Mouse (Mus musculus) gastrocnemius, adult 8-10 months (tissue): ENCODE results near the gene Itga6. TPM values are rescaled to one million over a fixed set of nuclear protein-coding genes. Genes with fewer than 3 reads are reported as not detected.
"Not testable (repeated sequence)": the region's sequence is repeated elsewhere in the genome, so short reads cannot be mapped to it uniquely, and the experiment has no call there.

ENCODE experiments used
- DNase-seq, 2 experiments: peaks; one replicate each; pipeline ENCODE4 v3.0.0; 2022; ENCODE audit warnings: low spot score in 2 of 2
- total RNA-seq, 4 experiments: library from RNA; stranded (reverse); gene quantifications; 2 replicates each; pipeline ENCODE4 v1.2.4; 2022

Itga6 gene
- total RNA-seq = 10 to 100 TPM; 10.0 to 15.1 (median 12.2) TPM

- DNase-seq = no peak
Measured at GRCm38 (mm10) chr2:71745610-71746374, at the start of gene Itga6. Gene Itga6, plus strand, starts transcription at chr2:71745616.

GRCm38 (mm10) chr2:71696776-71697175 lies 48.6 kb upstream of the Itga6 start:
- DNase-seq = no peak

- DNase-seq = no peak
Measured at GRCm38 (mm10) chr2:71697408-71698336, 47.7 kb upstream of the Itga6 start.

GRCm38 (mm10) chr2:71698366-71698765 lies 47.0 kb upstream of the Itga6 start:
- DNase-seq = no peak

GRCm38 (mm10) chr2:71698942-71699341 lies 46.5 kb upstream of the Itga6 start:
- DNase-seq = no peak

- no peak for DNase-seq
Measured at GRCm38 (mm10) chr2:71701341-71701740, 44.1 kb upstream of the Itga6 start.

- no peak for DNase-seq
Measured at GRCm38 (mm10) chr2:71704309-71704708, 41.1 kb upstream of the Itga6 start.

- DNase-seq = no peak
Measured at GRCm38 (mm10) chr2:71708886-71709285, 36.5 kb upstream of the Itga6 start.

- no peak for DNase-seq
Measured at GRCm38 (mm10) chr2:71711640-71712039, 33.8 kb upstream of the Itga6 start.

GRCm38 (mm10) chr2:71714416-71714815 lies 31.0 kb upstream of the Itga6 start:
- DNase-seq = no peak

GRCm38 (mm10) chr2:71719005-71719386 lies 26.4 kb upstream of the Itga6 start:
- DNase-seq = no peak

GRCm38 (mm10) chr2:71719387-71720034 lies 25.9 kb upstream of the Itga6 start:
- DNase-seq = no peak

- not testable (repeated sequence) for DNase-seq
Measured at GRCm38 (mm10) chr2:71720556-71720955, 24.9 kb upstream of the Itga6 start.

GRCm38 (mm10) chr2:71722913-71723312 lies 22.5 kb upstream of the Itga6 start:
- DNase-seq = no peak

GRCm38 (mm10) chr2:71723623-71724022 lies 21.8 kb upstream of the Itga6 start:
- no peak for DNase-seq

- DNase-seq = no peak
Measured at GRCm38 (mm10) chr2:71724028-71724427, 21.4 kb upstream of the Itga6 start.

GRCm38 (mm10) chr2:71725446-71725845 lies 20.0 kb upstream of the Itga6 start:
- no peak for DNase-seq

- DNase-seq = no peak
Measured at GRCm38 (mm10) chr2:71726883-71727676, 18.3 kb upstream of the Itga6 start.

GRCm38 (mm10) chr2:71728341-71728740 lies 17.1 kb upstream of the Itga6 start:
- DNase-seq = no peak

- no peak for DNase-seq
Measured at GRCm38 (mm10) chr2:71728796-71729195, 16.6 kb upstream of the Itga6 start.
